Mouse (Mus musculus) ES-Bruce4 (cell line): Measurements from ENCODE around the gene Pphln1.

ENCODE experiments used
- CTCF ChIP-seq: IDR thresholded peaks from one replicate; pipeline ENCODE4 v1.8.1; 2011; ENCODE audit warnings: low read depth, low read length
- EP300 ChIP-seq: IDR thresholded peaks from 2 replicates; pipeline ENCODE4 v1.6.1; 2011; ENCODE audit warnings: low read depth, low read length; ENCODE audit not compliant: insufficient read depth
- POLR2A ChIP-seq: IDR thresholded peaks from one replicate; pipeline ENCODE4 v1.8.1; 2011; ENCODE audit warnings: low read length; ENCODE audit not compliant: insufficient read depth

GRCm38 (mm10) chr15:93475688-93476087 lies 77.5 kb downstream of the Pphln1 start:
- no peak for TF ChIP-seq POLR2A
- TF ChIP-seq EP300 = no peak
- TF ChIP-seq CTCF = no peak
